Mouse (Mus musculus): ENCODE measurements around the gene Casp9.

DNA sequence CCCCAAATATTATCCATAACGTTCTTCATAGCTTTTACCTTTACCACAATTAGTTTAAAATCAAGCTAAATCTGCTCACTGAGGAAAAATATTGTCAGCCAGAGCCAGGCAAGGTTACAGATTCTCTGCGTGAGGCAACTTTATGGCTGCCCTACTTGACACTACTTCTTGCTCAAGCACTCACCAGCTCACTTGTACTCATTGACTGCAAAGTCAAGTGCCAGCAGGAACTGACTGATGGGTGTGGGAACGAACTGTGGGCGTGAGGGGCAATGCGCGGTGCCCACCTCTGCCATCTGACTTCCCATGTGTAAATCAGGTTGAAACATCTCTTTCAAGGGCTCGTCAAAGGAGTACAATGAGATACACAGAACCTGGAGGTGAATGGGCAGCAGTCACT is 6.0 kb upstream of the Casp9 start:
- TF ChIP-seq GATA1 (IDR thresholded peaks at IDR 0.05; ENCODE audit: borderline replicate concordance, low read length) (no peak), FLI1 (IDR thresholded peaks at IDR 0.05; ENCODE audit: low read length) (no peak)
